Mouse (Mus musculus) testis, adult 10 weeks (tissue): Measurements from ENCODE around the gene Ccdc188. TPM values are rescaled to one million over a fixed set of nuclear protein-coding genes. Genes with fewer than 3 reads are reported as not detected.

ENCODE experiments used
- polyA plus RNA-seq: library from polyadenylated mRNA; stranded (reverse); fragments of 350-450 nt; fragmentation: Illumina TruSeq; extraction: RNeasy Lipid Tissue Mini Kit (QIAGEN cat#74804); gene quantifications from one replicate; pipeline ENCODE4 v1.2.3, GENCODE M21; 2014; ENCODE audit warnings: low read depth, low replicate concordance

The Ccdc188 gene
- 1.6 TPM for polyA plus RNA-seq

GRCm38 (mm10) chr16:18217579-18217978, at the start of gene Ccdc188:
TSS of gene Ccdc188 (plus strand) at chr16:18217879.

DNA sequence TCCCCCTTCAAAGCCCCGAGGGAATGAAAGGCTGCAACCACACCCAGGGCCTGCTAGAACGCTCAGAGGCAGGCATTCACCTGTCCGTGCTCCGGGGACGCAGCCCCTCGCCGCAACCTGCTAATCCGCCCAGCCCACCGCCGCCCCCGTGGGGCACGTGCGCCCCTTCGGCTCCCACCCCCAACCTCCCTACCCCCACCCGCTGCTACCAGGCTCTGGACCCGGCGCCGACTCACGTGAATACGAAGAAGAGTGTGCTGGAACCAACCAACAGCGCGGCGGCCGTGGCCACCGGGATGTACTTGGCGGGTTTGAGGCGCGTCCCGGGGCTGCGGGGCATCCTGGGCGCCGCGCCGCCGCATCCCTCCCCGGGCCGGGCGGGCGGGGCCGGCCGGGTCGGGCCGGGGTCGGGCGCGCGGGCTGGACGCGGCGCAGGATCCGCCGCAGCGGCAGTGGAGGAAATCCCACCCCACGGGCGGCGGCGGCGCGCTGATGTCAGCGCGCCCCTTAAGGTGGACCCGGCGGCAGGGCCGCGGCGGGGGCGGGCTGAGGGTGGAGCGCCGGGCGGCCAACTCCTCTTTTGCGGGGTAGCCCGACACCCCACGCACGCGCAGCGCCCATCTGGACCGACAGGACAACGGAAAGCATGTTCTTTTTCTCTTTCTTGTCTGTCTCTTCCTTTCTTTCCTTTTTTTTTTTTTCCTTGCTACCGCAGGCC, 17.2 kb downstream of the Ccdc188 start, which contains the start of gene Zdhhc8:
Zdhhc8 (minus strand) TSS at position 466 of the 718 bp plus-strand sequence.

GRCm38 (mm10) chr16:18248433-18249363, 31.0 kb downstream of the Ccdc188 start, which contains the start of the genes Trmt2a and Ranbp1:
TSS of gene Trmt2a (plus strand) at chr16:18248679.
TSS of gene Ranbp1 (minus strand) at chr16:18248732.

GRCm38 (mm10) chr16:18258221-18258620, 40.5 kb downstream of the Ccdc188 start, which contains the start of gene Gm49776:
TSS of gene Gm49776 (minus strand) at chr16:18258321.

Other genes with a start within 250 kb of the Ccdc188 start
- not detected for gene Vpreb2, start 237.5 kb upstream of the Ccdc188 start, polyA plus RNA-seq
- gene Dgcr6, start 165.0 kb upstream of the Ccdc188 start, polyA plus RNA-seq, result 27.1 TPM
- 0.10 TPM for gene Prodh, start 127.7 kb upstream of the Ccdc188 start, polyA plus RNA-seq
- gene Rtn4r, start 90.2 kb upstream of the Ccdc188 start, polyA plus RNA-seq, result not detected
- not detected for gene Zdhhc8, start 17.3 kb downstream of the Ccdc188 start, polyA plus RNA-seq
- gene Trmt2a, start 30.8 kb downstream of the Ccdc188 start, polyA plus RNA-seq, result 20.0 TPM
- gene Ranbp1, start 30.9 kb downstream of the Ccdc188 start, polyA plus RNA-seq, result 116 TPM
- gene Gm49776, start 40.4 kb downstream of the Ccdc188 start, polyA plus RNA-seq, result not detected
- gene Dgcr8, start 71.4 kb downstream of the Ccdc188 start, polyA plus RNA-seq, result 27.5 TPM
- 3.0 TPM for gene Tango2, start 130.2 kb downstream of the Ccdc188 start, polyA plus RNA-seq
- 0.08 TPM for gene Arvcf, start 130.3 kb downstream of the Ccdc188 start, polyA plus RNA-seq
- 0.42 TPM for gene Txnrd2, start 208.5 kb downstream of the Ccdc188 start, polyA plus RNA-seq
- 2.1 TPM for gene Comt, start 209.0 kb downstream of the Ccdc188 start, polyA plus RNA-seq